Mouse (Mus musculus) megakaryocyte, embryonic 14.5 days (primary cell): Measurements from ENCODE around the gene A1cf.

Source experiments
- FLI1 ChIP-seq: IDR thresholded peaks from 2 replicates; pipeline ENCODE4 v1.6.1; 2012; ENCODE audit warnings: low read length, inconsistent platforms, mixed read lengths
- GATA1 ChIP-seq: IDR thresholded peaks from 3 replicates; pipeline ENCODE4 v1.6.1; 2012; ENCODE audit warnings: mixed read lengths, low read length, inconsistent platforms, borderline replicate concordance

DNA sequence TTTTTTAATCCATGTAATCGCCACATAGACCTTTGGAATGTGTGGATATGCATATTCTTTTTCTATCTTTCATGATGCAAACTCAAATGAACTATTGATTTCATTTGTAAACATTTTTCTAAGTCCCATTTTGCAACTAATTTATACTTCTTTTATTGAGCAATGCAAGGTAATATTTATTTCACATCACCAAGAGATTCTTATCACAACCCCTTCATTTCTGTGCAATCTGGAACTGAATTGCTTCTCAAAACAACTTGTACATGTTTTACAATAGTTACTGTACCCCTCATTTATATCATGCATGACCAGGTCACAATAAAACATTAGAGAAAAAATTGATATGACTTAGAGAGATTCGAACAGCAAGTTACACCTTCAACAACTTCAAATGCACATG, 18.7 kb downstream of the A1cf start:
- TF ChIP-seq FLI1, result no peak
- TF ChIP-seq GATA1, result no peak
